Mouse (Mus musculus): Measurements from ENCODE around the gene Slc38a10.

GRCm38 (mm10) chr11:120114488-120115215 is 36.5 kb downstream of the Slc38a10 start:
- no peak for TF ChIP-seq CTCF (IDR thresholded peaks at IDR 0.05; ENCODE audit: low read depth)
- no peak for TF ChIP-seq EP300 (optimal IDR thresholded peaks at IDR 0.05)

Data from stomach, postnatal 0 days (tissue).